Mouse (Mus musculus): Measurements from ENCODE around the gene Mapk6. TPM values are rescaled to one million over a fixed set of nuclear protein-coding genes. Genes with fewer than 3 reads are reported as not detected.
"Not testable (repeated sequence)": the region's sequence is repeated elsewhere in the genome, so short reads cannot be mapped to it uniquely, and the experiment has no call there.

Gene Mapk6
- polyA plus RNA-seq, 1 experiment from 2014 or later: 115 TPM

DNA sequence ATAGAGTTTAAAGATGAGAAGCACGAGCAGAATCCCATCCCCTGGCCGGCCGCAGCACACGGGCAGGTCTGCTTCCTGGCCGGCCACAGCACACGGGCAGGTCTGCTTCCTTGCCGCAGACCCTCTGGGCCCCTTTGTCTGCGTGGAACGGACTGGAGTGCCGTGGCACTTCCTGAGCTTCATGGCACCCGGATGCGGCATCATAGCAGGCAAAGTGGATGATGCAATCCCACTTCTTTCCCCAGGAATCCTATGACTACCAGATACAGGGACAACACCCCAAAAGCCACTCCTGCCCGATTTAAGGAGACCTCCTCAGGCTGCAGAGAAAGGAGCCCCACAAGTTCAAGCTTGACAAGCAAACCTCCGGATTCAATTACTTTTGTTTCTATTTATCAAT lies 27.0 kb downstream of the Mapk6 start:
- Histone ChIP-seq H3K27ac (no peak overlapping the region), H3K79me2 (ENCODE audit: inconsistent target) (no peaks in the 10 kb centered on the region), H3K4me3 (ENCODE audit: inconsistent target) (no peak overlapping the region), H3K36me3 (ENCODE audit: inconsistent target) (peaks cover 17% of the 10 kb centered on the region)
- 93% methylated on average over 14 of the region's 14 CpGs for WGBS (ENCODE audit: missing documents)

GRCm38 (mm10) chr9:75378774-75379173 lies 31.0 kb downstream of the Mapk6 start:
- WGBS (ENCODE audit: missing documents): 87% methylated on average over 2 of the region's 2 CpGs
- H3K79me2 ChIP-seq (ENCODE audit: inconsistent target): no peaks in the 10 kb centered on the region

DNA sequence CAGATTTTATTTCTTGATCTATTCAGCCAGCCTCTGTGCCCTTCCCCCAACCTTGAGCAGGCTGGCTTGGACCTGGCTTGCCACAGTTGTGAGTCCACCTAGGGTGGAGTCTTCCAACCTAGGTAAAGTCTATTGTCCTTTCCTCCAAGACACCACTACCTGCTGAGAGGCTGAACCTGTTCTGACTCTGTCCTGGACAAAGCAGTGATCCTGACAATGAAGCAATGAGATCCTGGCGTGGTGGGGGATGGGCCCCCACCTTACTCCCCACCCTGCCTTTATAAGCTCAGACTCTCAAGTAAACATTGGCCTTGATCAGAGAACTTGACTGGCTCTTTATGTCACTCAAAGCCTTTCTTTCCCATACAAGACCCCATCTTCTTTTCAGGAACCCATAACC lies 33.4 kb downstream of the Mapk6 start:
- WGBS (ENCODE audit: missing documents): 100% methylated on average over 1 of the region's 1 CpGs
- H3K79me2 ChIP-seq (ENCODE audit: inconsistent target): no peaks in the 10 kb centered on the region
- H3K4me3 ChIP-seq (ENCODE audit: inconsistent target): no peak overlapping the region
- no peak overlapping the region for H3K27ac ChIP-seq
- no peaks in the 10 kb centered on the region for H3K36me3 ChIP-seq (ENCODE audit: inconsistent target)

More at GRCm38 (mm10) chr9:75378774-75379173, 31.0 kb downstream of the Mapk6 start:
- no peaks in the 10 kb centered on the region for H3K36me3 ChIP-seq (ENCODE audit: inconsistent target)
- H3K4me3 ChIP-seq (ENCODE audit: inconsistent target): no peak overlapping the region
- H3K27ac ChIP-seq: no peak overlapping the region

- H3K79me2 ChIP-seq (ENCODE audit: inconsistent target): no peaks in the 10 kb centered on the region
- H3K4me3 ChIP-seq (ENCODE audit: inconsistent target): no peak overlapping the region
- H3K27ac ChIP-seq: no peak overlapping the region
- H3K36me3 ChIP-seq (ENCODE audit: inconsistent target): no peaks in the 10 kb centered on the region
- 92% methylated on average over 9 of the region's 9 CpGs for WGBS (ENCODE audit: missing documents)
These were observed 34.2 kb downstream of the Mapk6 start for GRCm38 (mm10) chr9:75375606-75376005.

DNA sequence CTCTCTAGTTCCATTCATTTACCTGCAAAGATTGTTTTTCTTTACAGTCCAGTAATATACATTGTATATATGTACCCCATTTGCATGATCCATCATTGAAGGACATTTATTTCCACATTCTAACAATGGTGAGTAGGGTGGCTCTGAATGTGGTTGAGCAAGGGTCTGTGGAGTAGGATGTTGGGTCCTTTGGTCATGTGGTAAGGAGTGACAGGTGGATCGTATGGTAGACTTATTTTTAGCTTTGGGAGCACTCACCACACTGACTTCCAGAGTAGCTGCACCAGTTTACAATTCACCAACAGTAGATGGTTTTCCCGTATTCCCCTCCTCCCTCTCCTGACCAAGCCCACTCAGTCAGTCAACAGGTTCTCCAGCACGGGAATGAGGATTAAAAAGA lies 41.0 kb downstream of the Mapk6 start:
- H3K27ac ChIP-seq: peak overlapping the region; percentile 54
- no peaks in the 10 kb centered on the region for H3K36me3 ChIP-seq (ENCODE audit: inconsistent target)
- WGBS (ENCODE audit: missing documents): 63% methylated on average over 2 of the region's 3 CpGs
- no peak overlapping the region for H3K4me3 ChIP-seq (ENCODE audit: inconsistent target)
- H3K79me2 ChIP-seq (ENCODE audit: inconsistent target): no peaks in the 10 kb centered on the region

DNA sequence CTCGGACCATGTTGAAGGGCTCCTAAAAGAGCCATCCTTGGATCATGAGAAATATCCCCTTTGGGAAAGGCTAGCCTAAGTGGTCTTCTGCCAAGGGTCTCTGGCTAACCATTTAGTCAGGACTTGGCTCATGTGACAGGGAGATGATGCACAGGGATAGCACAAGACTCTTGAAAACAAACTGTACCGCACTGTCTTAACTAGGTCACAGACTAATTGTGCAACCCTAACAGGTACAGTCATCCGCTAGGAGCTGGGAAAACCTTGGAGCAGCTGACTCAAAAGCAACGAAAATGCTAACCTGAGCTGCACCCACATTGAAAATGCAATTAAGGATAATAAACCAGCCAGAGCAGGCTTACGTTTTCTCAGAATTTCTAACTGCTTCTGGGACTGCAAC lies 43.6 kb downstream of the Mapk6 start:
- Histone ChIP-seq H3K36me3 (ENCODE audit: inconsistent target) (no peaks in the 10 kb centered on the region), H3K27ac (no peak overlapping the region), H3K79me2 (ENCODE audit: inconsistent target) (no peaks in the 10 kb centered on the region), H3K4me3 (ENCODE audit: inconsistent target) (no peak overlapping the region)
- WGBS (ENCODE audit: missing documents): 88% methylated on average over 5 of the region's 5 CpGs

DNA sequence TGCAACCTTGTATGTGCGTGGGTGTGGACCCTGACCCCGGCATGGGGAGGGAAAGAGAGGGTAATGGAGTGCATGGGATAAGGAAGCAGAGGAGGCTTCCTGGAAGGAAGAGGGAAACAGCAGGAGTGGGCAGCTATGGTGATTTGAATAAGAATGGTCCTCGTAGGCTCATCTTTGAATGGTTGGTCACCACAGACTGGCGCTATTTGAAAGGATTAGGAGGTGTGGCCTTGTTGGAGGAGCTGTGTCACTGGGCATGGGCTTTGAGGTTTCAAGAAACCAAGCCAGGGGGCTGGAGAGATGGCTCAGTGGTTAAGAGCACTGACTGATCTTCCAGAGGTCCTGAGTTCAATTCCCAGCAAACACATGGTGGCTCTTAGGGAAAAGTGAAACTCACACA lies 44.6 kb downstream of the Mapk6 start:
- Histone ChIP-seq H3K4me3 (ENCODE audit: inconsistent target) (no peak overlapping the region), H3K36me3 (ENCODE audit: inconsistent target) (no peaks in the 10 kb centered on the region), H3K79me2 (ENCODE audit: inconsistent target) (no peaks in the 10 kb centered on the region), H3K27ac (no peak overlapping the region)
- 91% methylated on average over 4 of the region's 4 CpGs for WGBS (ENCODE audit: missing documents)

DNA sequence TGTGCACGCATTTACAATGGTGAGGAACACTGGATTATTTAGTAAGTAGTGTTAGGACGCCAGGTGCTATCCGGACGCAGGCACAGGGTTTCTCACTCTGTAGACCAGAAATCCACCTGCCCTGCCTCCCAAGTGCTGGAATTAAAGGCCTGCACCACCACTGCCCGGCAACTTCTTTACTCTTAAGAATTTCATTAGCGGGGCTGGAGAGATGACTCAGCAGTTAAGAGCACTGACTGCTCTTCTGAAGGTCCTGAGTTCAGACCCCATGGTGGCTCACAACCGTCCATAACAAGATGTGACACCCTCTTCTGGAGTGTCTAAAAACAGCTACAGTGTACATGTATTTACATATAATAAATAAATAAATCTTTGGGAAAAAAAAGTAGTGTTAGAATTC lies 46.1 kb downstream of the Mapk6 start:
- H3K27ac ChIP-seq; H3K36me3 ChIP-seq (ENCODE audit: inconsistent target); H3K4me3 ChIP-seq (ENCODE audit: inconsistent target); H3K79me2 ChIP-seq (ENCODE audit: inconsistent target): not testable (repeated sequence)
- 87% methylated on average over 7 of the region's 7 CpGs for WGBS (ENCODE audit: missing documents)

- Histone ChIP-seq H3K36me3 (ENCODE audit: inconsistent target) (no peaks in the 10 kb centered on the region), H3K79me2 (ENCODE audit: inconsistent target) (no peaks in the 10 kb centered on the region), H3K4me3 (ENCODE audit: inconsistent target) (no peak overlapping the region), H3K27ac (no peak overlapping the region)
- 92% methylated on average over 5 of the region's 5 CpGs for WGBS (ENCODE audit: missing documents)
These were observed 46.8 kb downstream of the Mapk6 start for GRCm38 (mm10) chr9:75363001-75363400.

DNA sequence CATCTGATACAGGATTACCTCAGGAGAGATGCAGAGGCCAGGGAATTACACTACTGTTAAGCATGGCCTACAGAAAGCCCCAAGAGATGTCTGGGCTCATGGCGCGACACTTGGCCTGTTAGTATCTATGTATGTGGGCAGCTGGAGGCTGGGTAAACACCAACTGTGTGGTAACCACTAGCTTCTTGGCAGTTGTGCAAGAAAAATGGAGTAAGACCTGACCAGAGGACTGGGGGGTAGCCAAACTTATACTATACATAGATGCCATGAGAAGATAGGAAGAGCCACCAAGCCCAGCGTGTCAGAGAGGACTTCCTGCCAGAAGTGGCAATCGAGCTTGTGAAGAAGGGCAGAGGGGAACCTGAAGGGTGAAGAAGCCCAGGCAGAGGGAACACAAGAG lies 47.6 kb downstream of the Mapk6 start:
- Histone ChIP-seq H3K4me3 (ENCODE audit: inconsistent target) (no peak overlapping the region), H3K27ac (no peak overlapping the region), H3K36me3 (ENCODE audit: inconsistent target) (no peaks in the 10 kb centered on the region), H3K79me2 (ENCODE audit: inconsistent target) (no peaks in the 10 kb centered on the region)
- 52% methylated on average over 4 of the region's 4 CpGs for WGBS (ENCODE audit: missing documents)

DNA sequence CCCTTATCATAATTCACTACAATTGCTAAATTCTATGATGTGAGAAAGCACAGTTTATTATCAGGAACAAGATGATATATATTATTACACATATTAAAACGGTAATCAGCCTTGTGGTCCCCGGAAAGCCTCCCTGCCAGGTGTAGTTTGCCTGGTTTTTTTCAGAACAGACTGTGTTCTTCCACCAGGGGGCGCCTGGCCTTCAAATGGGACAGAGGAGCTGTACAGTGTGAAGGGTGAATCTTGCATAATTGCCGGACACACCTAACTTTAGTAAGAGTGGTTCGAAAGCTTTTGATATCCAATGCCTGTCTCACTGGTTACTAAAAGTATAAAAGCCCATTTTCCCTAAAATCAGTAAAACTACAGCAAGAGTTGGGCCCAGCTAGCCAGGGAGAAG lies 48.1 kb downstream of the Mapk6 start:
- Histone ChIP-seq H3K79me2 (ENCODE audit: inconsistent target) (no peaks in the 10 kb centered on the region), H3K4me3 (ENCODE audit: inconsistent target) (no peak overlapping the region), H3K27ac (no peak overlapping the region), H3K36me3 (ENCODE audit: inconsistent target) (no peaks in the 10 kb centered on the region)
- WGBS (ENCODE audit: missing documents): 10% methylated on average over 5 of the region's 5 CpGs

DNA sequence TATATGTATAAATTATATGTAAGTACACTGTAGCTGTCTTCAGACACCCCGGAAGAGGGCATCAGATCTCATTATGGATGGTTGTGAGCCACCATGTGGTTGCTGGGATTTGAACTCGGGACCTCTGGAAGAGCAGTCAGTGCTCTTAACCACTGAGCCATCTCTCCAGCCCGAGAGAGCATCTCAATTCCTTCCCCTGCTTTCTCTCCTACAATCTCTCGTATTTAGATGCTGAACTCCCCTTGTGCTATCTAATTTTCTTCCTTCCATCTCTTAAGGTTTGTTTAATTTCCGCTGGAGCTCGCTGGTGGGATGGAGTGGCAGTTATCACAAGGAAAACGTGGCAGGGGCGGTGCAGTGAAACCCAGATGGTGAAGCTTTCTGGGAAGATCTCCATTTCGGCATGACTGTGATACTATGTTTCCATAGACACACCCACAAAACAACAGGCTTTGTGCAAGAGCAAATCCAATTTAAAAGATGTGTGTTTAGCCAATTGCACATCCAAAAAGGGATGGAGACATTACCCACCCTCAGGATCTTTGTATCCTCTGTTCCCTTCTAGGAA lies 52.6 kb downstream of the Mapk6 start:
- Histone ChIP-seq H3K27ac (no peak overlapping the region), H3K79me2 (ENCODE audit: inconsistent target) (no peaks in the 10 kb centered on the region), H3K4me3 (ENCODE audit: inconsistent target) (no peak overlapping the region), H3K36me3 (ENCODE audit: inconsistent target) (no peaks in the 10 kb centered on the region)
- 92% methylated on average over 9 of the region's 9 CpGs for WGBS (ENCODE audit: missing documents)

- no peak overlapping the region for H3K4me3 ChIP-seq (ENCODE audit: inconsistent target)
- H3K79me2 ChIP-seq (ENCODE audit: inconsistent target): no peaks in the 10 kb centered on the region
- WGBS (ENCODE audit: missing documents): 94% methylated on average over 4 of the region's 4 CpGs
- no peak overlapping the region for H3K27ac ChIP-seq
- no peaks in the 10 kb centered on the region for H3K36me3 ChIP-seq (ENCODE audit: inconsistent target)
These were observed 54.0 kb downstream of the Mapk6 start for GRCm38 (mm10) chr9:75355783-75356182.

DNA sequence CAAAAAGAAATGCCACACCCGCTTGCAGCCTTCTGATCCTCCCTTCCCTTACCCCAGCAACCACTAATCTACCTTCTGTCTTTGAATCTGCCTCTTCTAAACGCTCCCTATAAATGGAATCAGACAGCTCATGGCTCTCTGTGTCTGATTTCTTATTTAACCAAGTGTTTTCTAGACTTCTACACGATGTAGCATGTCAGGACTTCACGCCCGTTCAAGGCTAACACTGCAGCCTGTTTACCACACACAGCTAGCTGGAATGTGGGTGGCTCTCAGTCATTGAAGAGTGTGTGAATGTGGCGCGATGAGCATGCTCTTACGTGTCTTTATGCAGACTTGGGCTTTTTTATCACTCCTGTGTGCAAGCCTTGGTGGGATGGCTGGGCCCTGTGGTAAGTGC lies 56.7 kb downstream of the Mapk6 start:
- 88% methylated on average over 8 of the region's 8 CpGs for WGBS (ENCODE audit: missing documents)
- no peak overlapping the region for H3K4me3 ChIP-seq (ENCODE audit: inconsistent target)
- no peak overlapping the region for H3K27ac ChIP-seq
- no peaks in the 10 kb centered on the region for H3K36me3 ChIP-seq (ENCODE audit: inconsistent target)
- no peaks in the 10 kb centered on the region for H3K79me2 ChIP-seq (ENCODE audit: inconsistent target)

DNA sequence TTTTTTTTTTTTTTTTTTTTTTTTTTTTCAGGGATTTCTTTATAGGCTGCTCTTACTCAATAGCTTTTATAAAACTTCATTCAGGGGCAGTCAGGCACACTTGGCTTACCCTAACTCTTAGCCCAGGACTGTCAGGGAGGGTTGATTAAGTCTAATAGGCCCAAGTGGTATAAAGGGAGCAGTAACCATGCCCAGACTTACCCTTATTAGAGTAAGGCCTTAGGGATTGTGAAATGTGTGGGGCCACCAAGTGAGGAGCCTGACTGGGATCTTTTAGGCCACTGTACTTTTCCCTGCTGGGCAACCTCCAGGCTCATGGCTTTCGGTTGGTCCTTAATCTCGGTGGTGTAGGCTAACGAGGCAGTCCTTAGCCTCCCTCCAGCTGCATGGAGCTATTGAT lies 61.2 kb downstream of the Mapk6 start:
- H3K4me3 ChIP-seq (ENCODE audit: inconsistent target): no peak overlapping the region
- 92% methylated on average over 3 of the region's 3 CpGs for WGBS (ENCODE audit: missing documents)
- no peaks in the 10 kb centered on the region for H3K36me3 ChIP-seq (ENCODE audit: inconsistent target)
- no peak overlapping the region for H3K27ac ChIP-seq
- H3K79me2 ChIP-seq (ENCODE audit: inconsistent target): no peaks in the 10 kb centered on the region

DNA sequence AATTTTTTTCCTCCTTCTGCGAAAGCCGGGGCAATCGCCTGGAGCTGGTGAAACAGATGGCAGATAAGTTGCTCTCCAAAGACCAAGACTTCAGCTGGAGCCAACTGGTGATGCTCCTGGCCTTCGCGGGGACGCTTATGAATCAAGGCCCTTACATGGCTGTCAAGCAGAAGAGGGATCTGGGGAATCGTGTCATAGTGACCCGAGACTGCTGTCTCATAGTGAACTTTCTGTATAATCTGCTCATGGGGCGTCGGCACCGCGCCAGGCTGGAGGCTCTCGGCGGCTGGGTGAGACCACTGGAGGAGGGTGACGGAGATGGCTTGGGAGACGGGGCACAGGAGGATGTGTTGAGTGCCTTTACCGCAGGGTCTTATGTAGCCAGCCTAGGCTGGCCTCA lies 61.7 kb downstream of the Mapk6 start:
- H3K36me3 ChIP-seq (ENCODE audit: inconsistent target): no peaks in the 10 kb centered on the region
- 92% methylated on average over 17 of the region's 17 CpGs for WGBS (ENCODE audit: missing documents)
- H3K79me2 ChIP-seq (ENCODE audit: inconsistent target): no peaks in the 10 kb centered on the region
- no peak overlapping the region for H3K27ac ChIP-seq
- H3K4me3 ChIP-seq (ENCODE audit: inconsistent target): no peak overlapping the region

All from macrophage (primary cell).